Mouse (Mus musculus) MEL (cell line): ENCODE data around the gene Sh3rf1.

ENCODE experiments used
- HCFC1 ChIP-seq: IDR thresholded peaks from 2 replicates; pipeline ENCODE4 v1.6.1; 2012; ENCODE audit warnings: low read depth, mild to moderate bottlenecking, inconsistent platforms, low read length, improper control_type of control experiment, moderate library complexity
- MXI1 ChIP-seq: IDR thresholded peaks from 2 replicates; pipeline ENCODE4 v1.6.1; 2011; ENCODE audit warnings: mild to moderate bottlenecking, low read depth, low read length, improper control_type of control experiment
- POLR2A ChIP-seq, 2 experiments: IDR thresholded peaks; 2 replicates each; pipeline ENCODE4 v1.6.1; 2011 to 2012; ENCODE audit warnings: low read length in 2 of 2, mild to moderate bottlenecking in 2 of 2, control low read depth in 1 of 2, improper control_type of control experiment in 1 of 2, low read depth in 1 of 2, moderate library complexity in 1 of 2; ENCODE audit not compliant: control insufficient read depth in 1 of 2, insufficient read depth in 1 of 2, poor library complexity in 1 of 2

GRCm38 (mm10) chr8:61359851-61360272, 136.2 kb downstream of the Sh3rf1 start:
- TF ChIP-seq POLR2A (IDR thresholded peaks at IDR 0.05; ENCODE audit: control insufficient read depth in 1 of 2, insufficient read depth in 1 of 2, low read depth in 1 of 2, low read length in 2 of 2, poor library complexity in 1 of 2): no peak
- TF ChIP-seq HCFC1: no peak
- TF ChIP-seq MXI1: no peak
